Mouse (Mus musculus): Measurements from ENCODE around the gene Ak8.

Ak8 gene

DNA sequence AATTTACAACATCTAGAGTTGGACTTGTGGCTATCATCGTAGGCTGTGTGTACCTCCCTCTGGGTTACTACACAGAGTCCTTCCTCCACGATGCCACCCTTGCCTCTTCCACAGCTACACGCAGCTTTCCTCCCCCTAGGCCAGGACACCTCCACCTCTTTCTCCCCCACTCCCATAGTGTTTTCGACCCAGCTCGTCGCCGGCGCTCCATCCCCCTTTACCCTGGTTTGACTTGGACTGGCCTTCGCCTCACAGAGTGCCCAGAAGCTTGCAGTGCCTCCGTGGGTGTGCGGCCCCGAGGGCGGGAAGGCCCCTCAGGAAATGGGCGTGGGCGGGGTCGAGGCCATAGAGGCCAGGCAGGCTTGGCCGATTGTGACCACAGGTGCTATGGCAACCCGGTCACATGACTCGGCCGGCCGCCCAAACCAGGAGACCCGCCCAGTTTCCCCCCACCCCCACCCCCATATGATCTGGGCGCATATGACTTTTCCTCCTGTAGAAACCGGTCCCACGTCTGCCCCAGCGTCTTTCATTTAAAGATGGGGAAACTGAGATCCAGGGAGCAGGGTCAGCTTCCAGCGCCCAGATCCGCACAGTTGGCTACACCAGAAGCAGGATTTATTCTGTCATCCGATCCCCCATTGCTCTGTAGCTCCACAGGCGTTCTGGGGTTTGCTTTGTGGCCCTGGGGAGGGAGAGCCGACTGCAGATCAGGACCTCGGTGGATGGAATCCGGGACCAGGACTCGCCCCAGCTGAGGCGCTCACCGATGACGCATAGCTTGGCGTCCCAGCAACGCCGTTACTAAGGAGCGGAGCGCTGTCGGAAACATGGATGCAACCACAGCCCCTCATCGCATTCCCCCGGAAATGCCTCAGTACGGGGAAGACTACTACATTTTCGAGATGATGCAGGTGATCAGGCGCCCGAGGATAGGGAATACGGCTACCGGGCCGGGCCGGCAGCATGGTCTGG, at the start of gene Ak8, which contains the start of gene Spaca9:
Gene Ak8 (plus strand): TSS at position 804 of the 975 bp plus-strand sequence.
Gene Spaca9 (minus strand): TSS at position 367 of the 975 bp plus-strand sequence.
- in situ Hi-C loops (cut with MboI, MseI): no loop called here

DNA sequence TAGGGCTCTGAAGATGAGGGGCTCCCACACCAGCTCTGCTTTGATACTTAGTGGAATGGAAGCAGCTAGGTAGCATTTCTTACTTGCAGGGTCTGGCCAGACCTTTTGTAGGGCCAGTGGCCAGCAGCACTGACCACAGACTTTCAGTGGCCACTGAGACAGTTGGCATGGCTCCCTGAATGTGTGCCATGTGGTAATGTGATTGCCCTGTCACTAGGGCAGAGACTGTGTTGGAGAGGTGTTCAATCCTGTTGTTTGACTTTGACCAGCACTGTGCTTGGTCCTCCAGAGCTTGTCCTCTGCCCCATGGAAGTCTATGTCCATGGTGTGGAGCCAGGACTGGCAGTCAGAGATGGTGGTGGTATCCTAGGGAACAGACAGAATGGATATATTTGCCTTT, 49.4 kb upstream of the Ak8 start:
- in situ Hi-C loops (cut with MboI, MseI): no loop called here

- in situ Hi-C loops (cut with MboI, MseI): no loop called here
Measured at GRCm38 (mm10) chr2:28653351-28653750, 46.6 kb upstream of the Ak8 start.

- in situ Hi-C loops (cut with MboI, MseI): no loop called here
Measured at GRCm38 (mm10) chr2:28654295-28654694, 45.7 kb upstream of the Ak8 start.

DNA sequence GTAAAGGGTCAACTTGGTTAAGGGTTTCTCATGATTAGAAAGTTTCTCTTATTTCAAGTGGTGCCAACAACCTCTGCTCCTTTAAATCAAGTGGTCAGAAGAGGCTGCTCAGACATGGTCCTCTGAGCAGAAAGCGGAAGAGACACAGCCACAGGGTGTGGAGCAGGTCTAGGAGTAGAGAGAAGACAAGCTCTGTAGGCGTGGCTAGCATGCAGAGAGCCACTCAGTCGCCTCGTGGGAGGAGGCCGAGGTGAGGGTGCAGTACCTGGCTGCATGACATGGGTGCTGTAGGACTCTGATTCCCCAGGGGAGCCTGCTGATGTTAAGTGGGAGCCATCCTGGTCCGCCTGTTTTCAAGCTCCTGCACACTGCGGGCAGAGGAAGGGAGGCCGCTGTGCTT, 43.7 kb upstream of the Ak8 start:
- in situ Hi-C loops (cut with MboI, MseI): no loop called here

DNA sequence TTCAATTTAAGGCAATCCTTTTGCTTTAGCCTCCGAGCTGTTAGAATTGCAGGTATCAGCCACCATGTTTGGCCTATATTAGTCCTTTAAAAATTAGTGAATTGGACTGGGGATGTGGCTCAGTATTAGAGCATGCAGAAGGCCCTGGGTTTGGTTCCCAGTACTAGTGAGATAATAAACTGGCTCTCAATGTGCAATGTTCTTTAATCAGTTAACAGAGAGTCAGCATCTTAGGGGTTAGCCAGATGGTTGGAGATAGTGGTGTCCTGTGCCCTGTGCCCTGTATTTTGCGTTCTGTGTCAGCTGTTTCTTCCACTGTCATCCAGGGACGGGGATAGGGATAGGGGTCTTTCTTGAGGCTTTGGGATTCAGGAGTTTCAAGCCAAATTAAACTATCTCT, 37.1 kb upstream of the Ak8 start:
- in situ Hi-C loops (cut with MboI, MseI): no loop called here

GRCm38 (mm10) chr2:28665818-28666217, 34.1 kb upstream of the Ak8 start:
- in situ Hi-C loops (cut with MboI, MseI): no loop called here

DNA sequence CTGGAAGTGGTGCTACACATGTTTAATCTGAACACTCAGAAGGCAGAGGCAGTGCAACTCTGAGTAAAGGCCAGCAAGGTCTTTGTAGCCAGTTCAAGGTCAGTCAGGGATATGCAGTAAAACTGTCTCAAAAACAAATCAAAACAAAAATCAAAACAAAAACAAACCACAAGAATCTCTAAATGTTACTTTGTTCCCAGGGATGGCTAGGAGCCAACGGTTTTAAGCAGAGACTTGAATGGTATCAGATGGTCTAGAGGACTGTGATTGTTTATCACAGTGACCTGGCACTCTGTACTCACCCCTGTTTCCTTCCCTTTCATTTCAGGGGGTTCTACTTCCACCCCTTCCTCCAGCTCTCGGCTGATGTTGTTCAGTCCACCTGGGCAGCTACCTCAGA, 28.5 kb upstream of the Ak8 start:
- in situ Hi-C loops (cut with MboI, MseI): no loop called here

- in situ Hi-C loops (cut with MboI, MseI): no loop called here
Measured at GRCm38 (mm10) chr2:28676005-28676404, 24.0 kb upstream of the Ak8 start.

DNA sequence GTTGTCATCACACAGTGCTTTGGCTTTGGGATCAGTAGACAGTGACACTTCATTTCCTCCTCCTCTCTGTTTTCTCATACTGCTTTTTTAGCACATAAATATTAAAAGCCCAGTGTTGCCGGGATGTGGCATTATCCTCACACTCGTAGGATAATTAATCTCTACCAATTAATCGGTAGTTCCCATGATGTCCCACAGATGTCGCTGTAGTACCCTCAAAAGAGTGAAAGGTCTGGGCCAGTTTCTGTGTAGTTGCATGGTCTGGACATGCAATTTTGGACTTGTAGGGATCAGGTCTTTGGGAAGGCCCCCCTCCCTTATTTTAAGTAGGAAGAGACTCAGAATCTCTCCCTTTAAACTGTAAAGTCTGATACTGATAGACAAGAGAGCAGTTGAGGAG, 19.3 kb upstream of the Ak8 start:
- in situ Hi-C loops (cut with MboI, MseI): no loop called here

DNA sequence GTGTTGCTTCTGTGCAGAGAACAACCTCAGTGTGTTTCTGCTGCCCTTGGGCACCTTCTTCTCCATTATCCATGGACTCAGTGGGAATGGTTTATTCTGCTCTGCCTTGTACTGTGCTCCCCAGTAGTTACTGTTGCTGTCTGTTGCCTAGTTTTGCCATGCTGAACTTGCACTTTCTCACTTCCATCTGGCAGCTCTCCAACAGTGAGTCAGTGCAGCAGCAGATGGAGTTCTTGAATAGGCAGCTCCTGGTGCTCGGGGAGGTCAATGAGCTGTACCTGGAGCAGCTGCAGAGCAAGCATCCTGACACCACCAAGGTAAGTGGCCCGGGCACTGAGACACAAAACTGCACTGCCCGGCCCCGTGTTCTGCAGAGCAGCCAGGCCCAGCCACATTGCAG, 18.2 kb upstream of the Ak8 start:
- in situ Hi-C loops (cut with MboI, MseI): no loop called here

- in situ Hi-C loops (cut with MboI, MseI): no loop called here
Measured at GRCm38 (mm10) chr2:28685895-28686294, 14.1 kb upstream of the Ak8 start.

DNA sequence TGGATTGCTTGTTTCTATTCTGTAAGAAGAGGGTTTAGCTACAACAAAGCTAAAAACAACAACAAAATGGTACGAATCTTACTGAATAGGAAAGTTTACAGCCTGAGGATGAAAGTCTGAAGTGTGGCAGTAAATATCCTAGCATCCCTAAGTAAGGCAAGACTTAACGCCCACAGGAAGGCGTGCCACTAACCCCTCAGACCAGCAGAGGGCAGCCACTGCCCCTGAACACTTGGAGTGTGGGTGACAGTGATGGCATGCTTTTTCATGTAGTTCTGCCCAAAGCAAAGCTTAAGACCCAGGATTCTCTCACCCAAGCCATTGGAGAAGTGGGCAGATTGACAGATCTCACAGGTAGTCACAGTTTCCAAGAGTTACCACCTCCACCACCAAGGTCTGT, 11.5 kb upstream of the Ak8 start:
- in situ Hi-C loops (cut with MboI, MseI): no loop called here

GRCm38 (mm10) chr2:28692692-28693091, 7.3 kb upstream of the Ak8 start:
- in situ Hi-C loops (cut with MboI, MseI): no loop called here

DNA sequence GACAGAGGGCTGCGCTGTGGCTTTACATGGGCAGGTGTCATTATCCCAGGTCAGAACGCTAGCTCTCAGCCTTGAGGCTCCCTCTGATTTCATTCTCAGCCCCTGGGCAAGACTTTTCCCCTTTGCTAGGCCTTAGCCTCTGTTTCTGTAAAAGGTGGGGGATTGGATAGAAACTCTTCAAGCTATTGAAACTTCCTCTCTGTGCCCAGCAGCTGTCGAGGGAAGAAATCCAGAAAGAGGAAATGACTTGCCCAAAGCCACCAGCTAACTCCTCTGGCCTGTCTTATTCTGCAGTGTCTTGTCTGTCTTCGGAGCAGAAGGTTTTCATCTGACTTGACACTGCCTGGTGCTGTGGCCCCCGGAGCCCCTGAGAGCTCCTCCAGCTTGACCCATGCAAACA, 1.4 kb upstream of the Ak8 start:
- in situ Hi-C loops (cut with MboI, MseI): no loop called here

DNA sequence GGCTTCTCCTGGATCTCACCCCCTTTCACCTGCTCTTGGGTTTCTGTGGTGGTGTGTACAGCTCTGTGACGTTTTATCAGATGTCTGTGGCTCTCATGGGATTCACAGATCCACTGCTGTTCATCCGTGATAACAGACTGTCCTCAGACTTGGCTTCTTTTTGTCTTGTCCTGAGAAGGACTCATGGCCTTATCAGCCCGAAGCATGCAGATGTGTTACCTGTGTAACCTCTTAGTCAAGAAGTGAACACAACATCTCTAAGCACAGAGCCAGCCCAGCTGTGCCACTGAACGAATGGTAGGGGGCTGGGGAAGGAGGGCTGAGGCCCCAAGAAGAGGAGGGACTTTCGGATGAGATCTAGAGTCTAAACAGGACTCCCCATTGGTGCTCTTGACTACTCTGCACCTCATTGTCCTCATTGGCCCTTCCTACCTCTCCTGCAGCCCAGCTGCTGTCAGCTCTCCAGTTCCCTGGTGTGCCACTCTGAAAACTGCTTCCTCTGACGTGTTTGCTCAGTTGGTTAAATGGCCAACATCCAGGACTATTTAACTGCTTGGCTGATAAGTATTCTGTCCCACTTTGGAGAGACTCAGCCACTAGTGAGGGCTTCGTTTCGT, 1.8 kb downstream of the Ak8 start:
- in situ Hi-C loops (cut with MboI, MseI): no loop called here

- in situ Hi-C loops (cut with MboI, MseI): no loop called here
Measured at GRCm38 (mm10) chr2:28706106-28706636, 6.2 kb downstream of the Ak8 start.

- in situ Hi-C loops (cut with MboI, MseI): no loop called here
Measured at GRCm38 (mm10) chr2:28706787-28707186, 6.8 kb downstream of the Ak8 start.

DNA sequence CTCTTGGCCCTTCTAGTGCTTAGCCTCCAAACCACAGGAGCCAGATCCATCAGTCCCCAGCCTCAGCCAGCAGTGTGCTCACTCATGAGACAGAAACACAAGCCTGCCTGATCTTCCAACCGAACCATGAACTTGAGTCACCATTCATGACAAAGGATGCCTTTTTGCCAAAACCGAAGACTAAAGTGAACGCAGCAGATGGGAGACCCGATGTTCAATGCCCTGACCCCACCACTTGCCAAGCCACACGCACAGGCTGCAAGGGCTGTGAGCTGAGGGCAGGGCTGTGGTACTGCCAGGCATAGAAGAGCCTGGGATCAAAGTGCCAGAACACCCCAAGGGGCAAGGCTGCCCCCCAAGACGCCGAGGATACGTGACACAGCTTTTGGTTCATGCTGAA, 13.1 kb downstream of the Ak8 start:
- in situ Hi-C loops (cut with MboI, MseI): no loop called here

GRCm38 (mm10) chr2:28722419-28722818, 22.5 kb downstream of the Ak8 start:
- in situ Hi-C loops (cut with MboI, MseI): no loop called here

DNA sequence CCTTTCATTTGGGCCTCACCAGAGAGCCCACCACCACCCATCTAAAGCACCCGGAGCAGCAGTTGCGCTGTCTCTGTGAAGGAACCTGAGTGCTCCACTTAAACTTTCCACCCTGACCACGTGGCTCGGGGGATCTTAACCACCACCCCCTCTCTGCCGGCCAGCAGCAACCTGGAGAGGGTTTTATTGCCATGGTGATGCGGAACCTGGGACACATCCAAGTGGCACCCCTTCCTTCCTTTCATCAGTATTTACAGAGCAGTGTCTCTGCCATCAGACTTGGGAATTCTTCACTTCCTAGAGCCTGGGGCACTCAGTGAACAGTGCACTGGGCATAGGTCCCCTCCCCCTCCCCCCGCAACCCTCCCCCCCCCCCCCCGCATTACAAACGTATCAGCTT, 23.9 kb downstream of the Ak8 start:
- in situ Hi-C loops (cut with MboI, MseI): no loop called here

DNA sequence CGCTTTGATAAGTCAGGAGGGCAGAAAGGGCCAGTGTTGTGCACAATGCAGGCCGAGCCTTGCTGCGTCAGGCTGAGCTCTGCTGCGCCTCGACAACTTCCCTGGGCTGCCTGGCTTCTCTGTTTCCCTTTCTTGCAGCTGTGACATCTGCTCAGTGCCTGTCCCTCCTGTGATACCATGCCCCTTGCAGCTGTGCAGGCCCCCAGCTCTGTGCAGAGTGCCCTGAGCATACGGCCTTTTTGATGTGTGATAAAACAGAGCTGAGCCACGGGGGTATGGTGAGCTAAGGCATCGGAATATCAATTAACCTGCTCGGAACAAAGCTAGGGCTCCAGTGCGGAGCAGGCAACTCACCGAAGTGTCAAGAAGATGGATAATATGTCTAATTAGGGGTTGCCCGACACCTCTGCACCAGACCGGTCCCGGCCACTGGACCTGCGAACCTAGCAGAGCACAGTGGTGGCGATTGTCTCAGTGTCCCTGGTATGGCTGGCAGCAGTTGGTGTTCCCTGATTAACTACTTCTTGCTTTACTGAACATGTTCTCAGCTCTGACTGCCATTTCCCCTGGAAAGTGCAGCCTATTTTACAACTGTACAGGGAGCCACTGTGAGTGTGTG, 27.9 kb downstream of the Ak8 start:
- in situ Hi-C loops (cut with MboI, MseI): no loop called here
